Mouse (Mus musculus): ENCODE results near the gene Gnai3.

GRCm38 (mm10) chr3:108111320-108111719, 34.6 kb downstream of the Gnai3 start:
- TF ChIP-seq POLR2A (IDR thresholded peaks at IDR 0.05; ENCODE audit: insufficient read depth, low read depth, low read length) (no peak), CTCF (IDR thresholded peaks at IDR 0.05) (no peak), EP300 (IDR thresholded peaks at IDR 0.05; ENCODE audit: insufficient read depth, low read depth, low read length) (no peak)

All from heart, adult 2 months (tissue).